Mouse (Mus musculus): Measurements from ENCODE around the gene Ifitm7. TPM values are rescaled to one million over a fixed set of nuclear protein-coding genes. Genes with fewer than 3 reads are reported as not detected.

Ifitm7 gene
- total and polyA plus RNA-seq, 2 experiments, result not detected

DNA sequence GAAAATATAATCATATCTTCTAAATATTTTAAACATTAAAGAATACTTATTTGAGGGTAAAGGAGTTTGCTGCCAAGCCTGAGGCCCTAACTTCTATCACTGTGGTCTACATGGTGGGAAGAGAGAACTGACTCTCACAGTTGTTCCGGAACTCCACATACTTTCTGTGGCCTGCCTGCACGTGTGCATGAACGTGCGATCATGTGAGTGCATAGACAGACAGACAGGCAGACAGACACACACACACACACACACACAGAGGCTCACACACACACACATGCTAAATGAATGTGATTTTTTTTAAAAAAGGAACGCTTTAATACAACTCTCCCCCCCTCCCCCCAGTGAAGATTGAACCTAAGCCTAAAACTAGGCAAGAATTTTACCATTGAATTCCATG is 41.9 kb downstream of the Ifitm7 start:
- 84% methylated on average over 5 of the region's 5 CpGs for whole genome bisulfite sequencing
- no peak overlapping the region for H3K9ac ChIP-seq (ENCODE audit: low read depth, low read length)
- DNase-seq (ENCODE audit: extremely low read depth, low read depth, low spot score), result no peak
- no peaks in the 10 kb centered on the region for H3K27me3 ChIP-seq (ENCODE audit: control insufficient read depth, insufficient read depth, low read length)
- H3K36me3 ChIP-seq (ENCODE audit: control insufficient read depth, insufficient read depth, low read length), result peaks cover 2% of the 10 kb centered on the region; the same call in 1 of the 2 replicates
- H3K27ac ChIP-seq (replicated peaks; ENCODE audit: insufficient read depth, low read depth, low read length), result no peak overlapping the region
- H3K4me1 ChIP-seq (ENCODE audit: control insufficient read depth, insufficient read depth, low read length), result no peaks in the 10 kb centered on the region
- TF ChIP-seq POLR2A (IDR thresholded peaks at IDR 0.05; ENCODE audit: extremely low read depth, insufficient read depth, low read length) (no peak), CTCF (IDR thresholded peaks at IDR 0.05; ENCODE audit: low read depth, low read length) (no peak)
- H3K79me2 ChIP-seq (ENCODE audit: control insufficient read depth, insufficient read depth, low read length), result no peaks in the 10 kb centered on the region
- H3K4me3 ChIP-seq (ENCODE audit: insufficient read depth, low read depth, low read length), result no peak overlapping the region

DNA sequence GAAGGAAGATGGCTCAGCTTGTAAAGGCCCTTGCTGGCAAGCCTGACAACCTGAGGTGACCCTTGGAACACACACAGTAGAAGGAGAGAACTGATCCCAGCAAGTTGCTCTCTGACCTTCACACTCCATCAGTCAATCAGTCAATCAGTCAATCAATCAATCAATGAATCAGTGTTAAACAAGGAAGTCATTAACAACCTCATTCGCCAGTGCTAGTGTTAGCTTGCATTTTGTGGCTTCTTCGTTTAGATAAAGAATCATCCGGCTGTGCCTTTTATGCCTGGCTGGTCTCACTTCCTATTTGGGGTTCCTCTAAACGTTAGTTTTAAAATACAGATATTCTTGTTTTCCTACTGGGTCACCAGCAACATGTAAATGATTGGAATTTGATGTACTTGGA is 42.5 kb downstream of the Ifitm7 start:
- no peaks in the 10 kb centered on the region for H3K79me2 ChIP-seq (ENCODE audit: control insufficient read depth, insufficient read depth, low read length)
- no peaks in the 10 kb centered on the region for H3K4me1 ChIP-seq (ENCODE audit: control insufficient read depth, insufficient read depth, low read length)
- peak; percentile 18 for DNase-seq (ENCODE audit: extremely low read depth, low read depth, low spot score)
- H3K27ac ChIP-seq (replicated peaks; ENCODE audit: insufficient read depth, low read depth, low read length), result no peak overlapping the region
- TF ChIP-seq POLR2A (IDR thresholded peaks at IDR 0.05; ENCODE audit: extremely low read depth, insufficient read depth, low read length), result no peak
- TF ChIP-seq CTCF (IDR thresholded peaks at IDR 0.05; ENCODE audit: low read depth, low read length), result no peak
- H3K4me3 ChIP-seq (ENCODE audit: insufficient read depth, low read depth, low read length), result no peak overlapping the region
- WGBS, result 41% methylated on average over 4 of the region's 4 CpGs
- no peak overlapping the region for H3K9ac ChIP-seq (ENCODE audit: low read depth, low read length)
- H3K36me3 ChIP-seq (ENCODE audit: control insufficient read depth, insufficient read depth, low read length), result peaks cover 2% of the 10 kb centered on the region; the same call in 1 of the 2 replicates
- H3K27me3 ChIP-seq (ENCODE audit: control insufficient read depth, insufficient read depth, low read length), result no peaks in the 10 kb centered on the region

- Histone ChIP-seq H3K36me3 (ENCODE audit: control insufficient read depth, insufficient read depth, low read length) (no peaks in the 10 kb centered on the region), H3K4me3 (ENCODE audit: insufficient read depth, low read depth, low read length) (peak overlapping the region; percentile 94), H3K27ac (replicated peaks; ENCODE audit: insufficient read depth, low read depth, low read length) (peak overlapping the region; percentile 49), H3K27me3 (ENCODE audit: control insufficient read depth, insufficient read depth, low read length) (no peaks in the 10 kb centered on the region), H3K9ac (ENCODE audit: low read depth, low read length) (peak overlapping the region; percentile 93), H3K4me1 (ENCODE audit: control insufficient read depth, insufficient read depth, low read length) (no peaks in the 10 kb centered on the region), H3K79me2 (ENCODE audit: control insufficient read depth, insufficient read depth, low read length) (no peaks in the 10 kb centered on the region)
- no peak for TF ChIP-seq CTCF (IDR thresholded peaks at IDR 0.05; ENCODE audit: low read depth, low read length)
- TF ChIP-seq POLR2A (IDR thresholded peaks at IDR 0.05; ENCODE audit: extremely low read depth, insufficient read depth, low read length), result no peak
- 3% methylated on average over 34 of the region's 34 CpGs for WGBS
- DNase-seq (ENCODE audit: extremely low read depth, low read depth, low spot score), result no peak
Measured at GRCm38 (mm10) chr16:13940847-13941395, 45.8 kb downstream of the Ifitm7 start.

GRCm38 (mm10) chr16:13940139-13940846 is 46.4 kb downstream of the Ifitm7 start:
- Histone ChIP-seq H3K9ac (ENCODE audit: low read depth, low read length) (peak overlapping the region; percentile 93), H3K36me3 (ENCODE audit: control insufficient read depth, insufficient read depth, low read length) (no peaks in the 10 kb centered on the region), H3K79me2 (ENCODE audit: control insufficient read depth, insufficient read depth, low read length) (no peaks in the 10 kb centered on the region), H3K27ac (replicated peaks; ENCODE audit: insufficient read depth, low read depth, low read length) (peak overlapping the region; percentile 49), H3K27me3 (ENCODE audit: control insufficient read depth, insufficient read depth, low read length) (no peaks in the 10 kb centered on the region), H3K4me3 (ENCODE audit: insufficient read depth, low read depth, low read length) (peak overlapping the region; percentile 94), H3K4me1 (ENCODE audit: control insufficient read depth, insufficient read depth, low read length) (no peaks in the 10 kb centered on the region)
- WGBS, result 5% methylated on average over 28 of the region's 28 CpGs
- peak; percentile 62; the same call in 1 of the 2 replicates for TF ChIP-seq POLR2A (IDR thresholded peaks at IDR 0.05; ENCODE audit: extremely low read depth, insufficient read depth, low read length)
- TF ChIP-seq CTCF (IDR thresholded peaks at IDR 0.05; ENCODE audit: low read depth, low read length), result no peak
- peak; percentile 76 for DNase-seq (ENCODE audit: extremely low read depth, low read depth, low spot score)

Other genes with a start within 250 kb of the Ifitm7 start
- 12.1 and 13.2 TPM in 2 replicates for gene Rrn3, start 206.2 kb downstream of the Ifitm7 start, total RNA-seq (2014; rRNA removed)
- gene Rrn3, start 206.2 kb downstream of the Ifitm7 start, polyA plus RNA-seq (2012; rRNA removed), result 4.8 and 10.4 TPM in 2 replicates
- 32.1 and 35.8 TPM in 2 replicates for gene Ntan1, start 168.0 kb downstream of the Ifitm7 start, total RNA-seq (2014; rRNA removed)
- gene Ntan1, start 168.0 kb downstream of the Ifitm7 start, polyA plus RNA-seq (2012; rRNA removed), result 25.2 and 33.5 TPM in 2 replicates
- 102 and 112 TPM in 2 replicates for gene Pdxdc1, start 83.8 kb downstream of the Ifitm7 start, total RNA-seq (2014; rRNA removed)
- 41.4 and 45.5 TPM in 2 replicates for gene Pdxdc1, start 83.8 kb downstream of the Ifitm7 start, polyA plus RNA-seq (2012; rRNA removed)
- 30.6 and 35.9 TPM in 2 replicates for gene Mpv17l, start 83.7 kb downstream of the Ifitm7 start, total RNA-seq (2014; rRNA removed)
- gene Mpv17l, start 83.7 kb downstream of the Ifitm7 start, polyA plus RNA-seq (2012; rRNA removed), result 26.2 and 29.8 TPM in 2 replicates
- not detected in 2 replicates for gene 2900011O08Rik, start 284 bp downstream of the Ifitm7 start, total RNA-seq (2014; rRNA removed)
- 0.04 TPM in 1 of 2 replicates, not detected in the other for gene 2900011O08Rik, start 284 bp downstream of the Ifitm7 start, polyA plus RNA-seq (2012; rRNA removed)
- gene Nde1, start 176.4 kb upstream of the Ifitm7 start, total RNA-seq (2014; rRNA removed), result 9.4 and 12.3 TPM in 2 replicates
- 14.4 and 14.5 TPM in 2 replicates for gene Nde1, start 176.4 kb upstream of the Ifitm7 start, polyA plus RNA-seq (2012; rRNA removed)
- 26.4 and 36.2 TPM in 2 replicates for gene Marf1, start 176.5 kb upstream of the Ifitm7 start, total RNA-seq (2014; rRNA removed)
- gene Marf1, start 176.5 kb upstream of the Ifitm7 start, polyA plus RNA-seq (2012; rRNA removed), result 10.7 and 11.3 TPM in 2 replicates